22 mouse cellular contexts compared by ENCODE assay signal in the genomic region with DNA sequence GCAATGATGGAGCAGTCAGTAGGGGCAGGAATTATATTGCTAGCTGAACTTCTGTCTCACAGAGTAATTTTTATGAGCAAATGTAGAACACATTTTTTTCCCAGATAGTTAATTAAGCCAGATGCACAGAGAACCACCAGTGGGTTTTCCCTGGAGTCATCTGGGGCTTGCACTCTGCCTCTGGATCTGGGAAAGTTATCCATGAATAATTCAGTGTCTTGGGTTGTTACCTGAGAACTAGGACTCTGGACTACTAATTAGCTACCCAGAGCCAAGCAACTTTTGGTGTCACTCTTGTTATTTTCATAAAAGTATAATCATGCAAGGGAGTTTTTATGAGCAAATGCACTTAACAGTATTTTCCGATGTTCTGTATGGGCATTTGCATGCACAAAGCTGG.
"Had no signal": no experiment of that assay in that cellular context is flagged by ENCODE, and none has a peak within 500 bp of the region (broad histone marks: within the 10 kb centered on the region; RNA-seq: fewer than 3 reads in every experiment).

No protein-coding gene starts in this region.

- H3K27ac ChIP-seq: intestine, embryonic 15.5 days; kidney, embryonic 15.5 days; limb, embryonic 13.5 days; liver, embryonic 12.5 days; liver, embryonic 15.5 days; lung, embryonic 15.5 days; midbrain, embryonic 12.5 days; stomach, postnatal 0 days had no signal

- H3K4me3 ChIP-seq: intestine, embryonic 15.5 days; kidney, embryonic 15.5 days; limb, embryonic 13.5 days; liver, embryonic 12.5 days; liver, embryonic 15.5 days; lung, embryonic 15.5 days; megakaryocyte, embryonic 14.5 days; midbrain, embryonic 12.5 days had no signal

- H3K9ac ChIP-seq: intestine, embryonic 15.5 days; kidney, embryonic 15.5 days; limb, embryonic 13.5 days; liver, embryonic 12.5 days; liver, embryonic 15.5 days; lung, embryonic 15.5 days; midbrain, embryonic 12.5 days had no signal

- H3K9me3 ChIP-seq: intestine, embryonic 15.5 days; kidney, embryonic 15.5 days; limb, embryonic 13.5 days; liver, embryonic 12.5 days; liver, embryonic 15.5 days; lung, embryonic 15.5 days; midbrain, embryonic 12.5 days had no signal

- H3K4me2 ChIP-seq: intestine, embryonic 15.5 days; kidney, embryonic 15.5 days; limb, embryonic 13.5 days; liver, embryonic 12.5 days; liver, embryonic 15.5 days; lung, embryonic 15.5 days; midbrain, embryonic 12.5 days had no signal

- ATAC-seq: intestine, embryonic 15.5 days; liver, embryonic 12.5 days had no signal

- DNase-seq: kidney, adult 11 months; kidney, adult 8-10 months; kidney, postnatal 10 days; kidney, postnatal 36 days; left cerebral cortex, postnatal 4 days; liver; lung, adult 18-20 months; lung, postnatal 10 days; lung, postnatal 36 days; right cerebral cortex, postnatal 25 days; thymus, adult 2 months; thymus, postnatal 14 days; thymus, postnatal 4 days had no signal

- H3K36me3 ChIP-seq: intestine, embryonic 15.5 days; kidney, embryonic 15.5 days; limb, embryonic 13.5 days; liver, embryonic 12.5 days; liver, embryonic 15.5 days; lung, embryonic 15.5 days; midbrain, embryonic 12.5 days had no signal

- H3K27me3 ChIP-seq: intestine, embryonic 15.5 days; kidney, embryonic 15.5 days; limb, embryonic 13.5 days; liver, embryonic 12.5 days; liver, embryonic 15.5 days; lung, embryonic 15.5 days; megakaryocyte, embryonic 14.5 days; midbrain, embryonic 12.5 days had no signal

- H3K4me1 ChIP-seq: intestine, embryonic 15.5 days; liver, embryonic 12.5 days; liver, embryonic 15.5 days; lung, embryonic 15.5 days; megakaryocyte, embryonic 14.5 days; midbrain, embryonic 12.5 days had no signal
